Mouse (Mus musculus): ENCODE measurements around the gene Nop2. TPM values are rescaled to one million over a fixed set of nuclear protein-coding genes. Genes with fewer than 3 reads are reported as not detected.

Gene Nop2
- polyA plus RNA-seq (2014; fragmentation: Nextera tagmentation; extraction: Ambion mirVana) = 72.1 and 75.2 TPM in 2 replicates

DNA sequence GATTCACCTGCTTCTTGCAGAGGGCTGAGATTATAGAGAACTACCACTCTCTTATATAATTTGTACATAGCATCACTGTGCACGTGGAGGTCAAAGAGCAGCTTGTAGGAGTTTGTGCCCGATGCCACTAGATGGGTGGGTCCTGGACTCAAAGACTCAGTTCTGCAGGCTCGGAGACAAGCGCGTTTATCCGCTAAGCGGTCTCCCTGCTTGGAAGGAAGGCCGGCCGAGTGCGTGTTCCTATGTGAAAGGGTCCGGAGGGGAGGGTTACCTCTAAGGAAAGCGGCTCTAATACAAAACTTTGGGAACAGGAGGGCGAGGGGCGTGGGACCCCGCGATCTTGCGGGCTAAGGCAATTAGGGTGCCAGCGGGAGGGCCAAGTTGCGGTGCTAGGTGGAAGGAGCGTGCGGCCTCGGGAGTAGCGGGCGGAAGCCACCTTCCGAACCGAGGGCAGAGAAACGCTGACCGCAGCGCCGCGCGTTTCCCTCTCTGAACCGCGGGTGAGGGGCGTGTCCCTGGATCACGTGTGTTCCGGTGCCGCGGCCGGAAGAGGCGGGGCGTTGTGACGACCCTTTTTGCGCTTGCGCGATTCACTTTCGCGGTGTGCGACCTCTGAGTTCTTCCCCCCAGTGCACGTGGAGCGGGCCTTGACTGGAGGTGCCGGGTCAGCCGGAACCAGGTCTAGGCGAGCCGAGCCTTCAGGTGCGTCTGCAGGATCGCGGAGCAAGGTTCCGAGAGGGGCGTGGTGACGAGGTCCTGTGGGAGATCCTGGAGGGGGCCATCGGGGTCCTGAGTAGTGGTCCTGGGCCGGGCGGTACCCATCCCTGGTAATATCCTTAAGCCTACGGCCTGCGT lies at the start of gene Nop2:
Gene Nop2, plus strand, starts transcription at position 608 of the 855 bp plus-strand sequence.
- Histone ChIP-seq H3K36me3 (ENCODE audit: control insufficient read depth, insufficient read depth, low read length) (peaks cover 73% of the 10 kb centered on the region), H3K4me1 (replicated peaks; ENCODE audit: control insufficient read depth, insufficient read depth, low read length) (0 out of 2 replicates have a peak, but pooled peaks cover 2% of the 10 kb centered on the region), H3K27me3 (replicated peaks; ENCODE audit: control insufficient read depth, insufficient read depth, low read length) (no peaks in the 10 kb centered on the region), H3K27ac (ENCODE audit: low read depth) (peak within 1 kb of the TSS; percentile 81), H3K4me3 (ENCODE audit: low read depth, low read length) (peak within 1 kb of the TSS; percentile 95), H3K4me2 (ENCODE audit: low read length) (peak within 1 kb of the TSS; percentile 89), H3K9ac (ENCODE audit: low read length) (peak within 1 kb of the TSS; percentile 64), H3K9me3 (ENCODE audit: control insufficient read depth, low read length) (no peaks in the 10 kb centered on the region)
- DNase-seq (ENCODE audit: low spot score) (peak; percentile 95), ATAC-seq (replicated peaks; ENCODE audit: low FRiP score, low TSS enrichment, low read depth) (peak; percentile 94)
- WGBS = under 1% methylated on average over 66 of the region's 66 CpGs

GRCm38 (mm10) chr6:125082801-125083386 lies 48.8 kb upstream of the Nop2 start:
- ATAC-seq (replicated peaks; ENCODE audit: low FRiP score, low TSS enrichment, low read depth) = no peak
- Histone ChIP-seq H3K36me3 (ENCODE audit: control insufficient read depth, insufficient read depth, low read length) (no peaks in the 10 kb centered on the region), H3K9me3 (ENCODE audit: control insufficient read depth, low read length) (no peaks in the 10 kb centered on the region), H3K4me3 (ENCODE audit: low read depth, low read length) (no peak overlapping the region), H3K9ac (ENCODE audit: low read length) (no peak overlapping the region), H3K27ac (ENCODE audit: low read depth) (no peak overlapping the region), H3K4me1 (replicated peaks; ENCODE audit: control insufficient read depth, insufficient read depth, low read length) (peaks cover 8% of the 10 kb centered on the region), H3K4me2 (ENCODE audit: low read length) (no peak overlapping the region), H3K27me3 (replicated peaks; ENCODE audit: control insufficient read depth, insufficient read depth, low read length) (no peaks in the 10 kb centered on the region)
- DNase-seq (ENCODE audit: low spot score) = no peak
- WGBS = 84% methylated on average over 7 of the region's 7 CpGs

- H3K27ac ChIP-seq (ENCODE audit: low read depth) = peak overlapping the region; percentile 51; the same call in 1 of the 2 replicates
- H3K9me3 ChIP-seq (ENCODE audit: control insufficient read depth, low read length) = no peaks in the 10 kb centered on the region
- H3K27me3 ChIP-seq (replicated peaks; ENCODE audit: control insufficient read depth, insufficient read depth, low read length) = no peaks in the 10 kb centered on the region
- H3K9ac ChIP-seq (ENCODE audit: low read length) = no peak overlapping the region
- DNase-seq (ENCODE audit: low spot score) = peak; percentile 75
- H3K36me3 ChIP-seq (ENCODE audit: control insufficient read depth, insufficient read depth, low read length) = no peaks in the 10 kb centered on the region
- peaks cover 19% of the 10 kb centered on the region for H3K4me1 ChIP-seq (replicated peaks; ENCODE audit: control insufficient read depth, insufficient read depth, low read length)
- H3K4me3 ChIP-seq (ENCODE audit: low read depth, low read length) = no peak overlapping the region
- peak; percentile 14; the same call in 1 of the 2 replicates for ATAC-seq (replicated peaks; ENCODE audit: low FRiP score, low TSS enrichment, low read depth)
- 7% methylated on average over 4 of the region's 4 CpGs for WGBS
- H3K4me2 ChIP-seq (ENCODE audit: low read length) = no peak overlapping the region
These were observed 47.3 kb upstream of the Nop2 start for GRCm38 (mm10) chr6:125084424-125084823.

GRCm38 (mm10) chr6:125087937-125088336 lies 43.8 kb upstream of the Nop2 start:
- Histone ChIP-seq H3K4me3 (ENCODE audit: low read depth, low read length) (no peak overlapping the region), H3K27ac (ENCODE audit: low read depth) (peak overlapping the region; percentile 77), H3K9ac (ENCODE audit: low read length) (no peak overlapping the region), H3K9me3 (ENCODE audit: control insufficient read depth, low read length) (no peaks in the 10 kb centered on the region), H3K27me3 (replicated peaks; ENCODE audit: control insufficient read depth, insufficient read depth, low read length) (no peaks in the 10 kb centered on the region), H3K4me1 (replicated peaks; ENCODE audit: control insufficient read depth, insufficient read depth, low read length) (peaks cover 33% of the 10 kb centered on the region), H3K36me3 (ENCODE audit: control insufficient read depth, insufficient read depth, low read length) (no peaks in the 10 kb centered on the region), H3K4me2 (ENCODE audit: low read length) (no peak overlapping the region)
- no peak for ATAC-seq (replicated peaks; ENCODE audit: low FRiP score, low TSS enrichment, low read depth)
- no peak for DNase-seq (ENCODE audit: low spot score)
- 73% methylated on average over 3 of the region's 3 CpGs for WGBS

- H3K4me3 ChIP-seq (ENCODE audit: low read depth, low read length) = no peak overlapping the region
- WGBS = 4% methylated on average over 20 of the region's 20 CpGs
- DNase-seq (ENCODE audit: low spot score) (peak; percentile 87), ATAC-seq (replicated peaks; ENCODE audit: low FRiP score, low TSS enrichment, low read depth) (peak; percentile 70)
- no peaks in the 10 kb centered on the region for H3K36me3 ChIP-seq (ENCODE audit: control insufficient read depth, insufficient read depth, low read length)
- peak overlapping the region; percentile 23 for H3K9ac ChIP-seq (ENCODE audit: low read length)
- no peaks in the 10 kb centered on the region for H3K9me3 ChIP-seq (ENCODE audit: control insufficient read depth, low read length)
- H3K4me1 ChIP-seq (replicated peaks; ENCODE audit: control insufficient read depth, insufficient read depth, low read length) = peaks cover 29% of the 10 kb centered on the region
- no peaks in the 10 kb centered on the region for H3K27me3 ChIP-seq (replicated peaks; ENCODE audit: control insufficient read depth, insufficient read depth, low read length)
- H3K4me2 ChIP-seq (ENCODE audit: low read length) = peak overlapping the region; percentile 41
- peak overlapping the region; percentile 77 for H3K27ac ChIP-seq (ENCODE audit: low read depth)
These were observed 43.0 kb upstream of the Nop2 start for GRCm38 (mm10) chr6:125088561-125089321.

- Histone ChIP-seq H3K36me3 (ENCODE audit: control insufficient read depth, insufficient read depth, low read length) (no peaks in the 10 kb centered on the region), H3K9ac (ENCODE audit: low read length) (peak overlapping the region; percentile 0; the same call in 1 of the 2 replicates), H3K4me3 (ENCODE audit: low read depth, low read length) (no peak overlapping the region), H3K27me3 (replicated peaks; ENCODE audit: control insufficient read depth, insufficient read depth, low read length) (no peaks in the 10 kb centered on the region), H3K27ac (ENCODE audit: low read depth) (peak overlapping the region; percentile 77), H3K4me1 (replicated peaks; ENCODE audit: control insufficient read depth, insufficient read depth, low read length) (peaks cover 25% of the 10 kb centered on the region), H3K4me2 (ENCODE audit: low read length) (peak overlapping the region; percentile 41), H3K9me3 (ENCODE audit: control insufficient read depth, low read length) (no peaks in the 10 kb centered on the region)
- 2% methylated on average over 15 of the region's 15 CpGs for WGBS
- ATAC-seq (replicated peaks; ENCODE audit: low FRiP score, low TSS enrichment, low read depth) (peak; percentile 73), DNase-seq (ENCODE audit: low spot score) (peak; percentile 78)
These were observed 42.0 kb upstream of the Nop2 start for GRCm38 (mm10) chr6:125089521-125090321.

- Histone ChIP-seq H3K9me3 (ENCODE audit: control insufficient read depth, low read length) (no peaks in the 10 kb centered on the region), H3K4me1 (replicated peaks; ENCODE audit: control insufficient read depth, insufficient read depth, low read length) (peaks cover 25% of the 10 kb centered on the region), H3K27ac (ENCODE audit: low read depth) (peak overlapping the region; percentile 77), H3K36me3 (ENCODE audit: control insufficient read depth, insufficient read depth, low read length) (no peaks in the 10 kb centered on the region), H3K4me2 (ENCODE audit: low read length) (peak overlapping the region; percentile 41), H3K9ac (ENCODE audit: low read length) (no peak overlapping the region), H3K27me3 (replicated peaks; ENCODE audit: control insufficient read depth, insufficient read depth, low read length) (no peaks in the 10 kb centered on the region), H3K4me3 (ENCODE audit: low read depth, low read length) (no peak overlapping the region)
- DNase-seq (ENCODE audit: low spot score) (no peak), ATAC-seq (replicated peaks; ENCODE audit: low FRiP score, low TSS enrichment, low read depth) (peak; percentile 22; the same call in 1 of the 2 replicates)
- WGBS = 55% methylated on average over 10 of the region's 10 CpGs
These were observed 41.2 kb upstream of the Nop2 start for GRCm38 (mm10) chr6:125090341-125091085.
